Mouse (Mus musculus) inflammation-experienced regulatory T-cells, adult 6 months (primary cell): ENCODE data around the gene Inhbe. TPM values are rescaled to one million over a fixed set of nuclear protein-coding genes. Genes with fewer than 3 reads are reported as not detected.
A peak's percentile ranks its signal among the peaks of the same experiment; 100 is the strongest.
"Not testable (repeated sequence)": the region's sequence is repeated elsewhere in the genome, so short reads cannot be mapped to it uniquely, and the experiment has no call there.

Experiments
- ATAC-seq: one replicate; pipeline ENCODE4 v1.8.0; 2017
- polyA plus RNA-seq, 3 experiments: library from polyadenylated mRNA; unstranded; fragments of 100-300 nt; shearing (Covaris generic); gene quantifications; one replicate each; pipeline ENCODE4 v1.2.1; 2017

The Inhbe gene
- polyA plus RNA-seq, 3 experiments from 2014 or later = not detected

GRCm38 (mm10) chr10:127322178-127322577, 32.0 kb downstream of the Inhbe start:
- ATAC-seq = no peak

GRCm38 (mm10) chr10:127321621-127322020, 32.6 kb downstream of the Inhbe start, which contains the start of gene Arhgap9:
Gene Arhgap9, plus strand, starts transcription at chr10:127321964.
- peak; percentile 74 for ATAC-seq

- ATAC-seq = no peak
These were observed 34.2 kb downstream of the Inhbe start for GRCm38 (mm10) chr10:127319969-127320368.

GRCm38 (mm10) chr10:127318009-127318408, 36.2 kb downstream of the Inhbe start:
- ATAC-seq = no peak

GRCm38 (mm10) chr10:127317277-127317676, 36.9 kb downstream of the Inhbe start:
- ATAC-seq = no peak

- ATAC-seq = not testable (repeated sequence)
These were observed 39.3 kb downstream of the Inhbe start for GRCm38 (mm10) chr10:127314950-127315349.

GRCm38 (mm10) chr10:127313516-127313915, 40.7 kb downstream of the Inhbe start:
- ATAC-seq = not testable (repeated sequence)

GRCm38 (mm10) chr10:127312858-127313257, 41.4 kb downstream of the Inhbe start:
- ATAC-seq = no peak

GRCm38 (mm10) chr10:127312356-127312676, 41.9 kb downstream of the Inhbe start:
- peak; percentile 46 for ATAC-seq

GRCm38 (mm10) chr10:127311476-127312355, 42.5 kb downstream of the Inhbe start, which contains the start of gene Mars:
Gene Mars, minus strand, starts transcription at chr10:127311786.
- ATAC-seq = peak; percentile 95

- ATAC-seq = peak; percentile 7
These were observed 43.4 kb downstream of the Inhbe start for GRCm38 (mm10) chr10:127310523-127311475.

GRCm38 (mm10) chr10:127309167-127309566, 45.0 kb downstream of the Inhbe start:
- ATAC-seq = not testable (repeated sequence)

- ATAC-seq = no peak
These were observed 51.1 kb downstream of the Inhbe start for GRCm38 (mm10) chr10:127303136-127303535.

GRCm38 (mm10) chr10:127300361-127300760, 53.9 kb downstream of the Inhbe start:
- no peak for ATAC-seq

Other genes starting within 250 kb of the Inhbe start
- gene Os9, start 233.3 kb downstream of the Inhbe start, polyA plus RNA-seq = 10 to 100 TPM; 61.9 to 81.5 (median 75.8) TPM
- 100 to 1,000 TPM; 181 to 204 (median 188) TPM for gene B4galnt1, start 189.2 kb downstream of the Inhbe start, polyA plus RNA-seq
- gene Slc26a10, start 173.8 kb downstream of the Inhbe start, polyA plus RNA-seq = 1 to 10 TPM; 3.2 to 4.3 (median 3.2) TPM
- gene Arhgef25, start 164.3 kb downstream of the Inhbe start, polyA plus RNA-seq = under 1 TPM in 1 of 3 experiments, not detected in 2; 0.20 TPM
- 10 to 100 TPM; 35.2 to 56.0 (median 47.0) TPM for gene Dtx3, start 158.7 kb downstream of the Inhbe start, polyA plus RNA-seq
- 10 to 100 TPM; 25.7 to 32.1 (median 26.0) TPM for gene Pip4k2c, start 142.8 kb downstream of the Inhbe start, polyA plus RNA-seq
- under 1 TPM in 2 of 3 experiments, not detected in 1; 0.16 to 0.19 TPM for gene Kif5a, start 91.1 kb downstream of the Inhbe start, polyA plus RNA-seq
- gene Dctn2, start 88.0 kb downstream of the Inhbe start, polyA plus RNA-seq = 10 to 100 TPM; 54.0 to 61.1 (median 56.9) TPM
- gene Mbd6, start 65.4 kb downstream of the Inhbe start, polyA plus RNA-seq = 10 to 100 TPM in 1 of 3 experiments, 1 to 10 TPM in 2; 4.0 to 11.8 (median 6.4) TPM
- gene Mars, start 42.6 kb downstream of the Inhbe start, polyA plus RNA-seq = 10 to 100 TPM; 20.7 to 28.9 (median 21.3) TPM
- gene Arhgap9, start 32.4 kb downstream of the Inhbe start, polyA plus RNA-seq = 100 to 1,000 TPM in 2 of 3 experiments, 10 to 100 TPM in 1; 91.9 to 112 (median 108) TPM
- under 1 TPM in 2 of 3 experiments, not detected in 1; 0.49 to 0.56 TPM for gene Gli1, start 12.4 kb downstream of the Inhbe start, polyA plus RNA-seq
- not detected for gene Inhbc, start 16.0 kb upstream of the Inhbe start, polyA plus RNA-seq
- gene R3hdm2, start 25.9 kb upstream of the Inhbe start, polyA plus RNA-seq = 10 to 100 TPM; 11.8 to 17.6 (median 12.0) TPM
- gene Stac3, start 147.3 kb upstream of the Inhbe start, polyA plus RNA-seq = under 1 TPM in 1 of 3 experiments, not detected in 2; 0.35 TPM
- gene Ndufa4l2, start 160.6 kb upstream of the Inhbe start, polyA plus RNA-seq = not detected
- 10 to 100 TPM; 38.2 to 43.2 (median 42.9) TPM for gene Shmt2, start 168.0 kb upstream of the Inhbe start, polyA plus RNA-seq
- not detected for gene Nxph4, start 180.1 kb upstream of the Inhbe start, polyA plus RNA-seq